Mouse (Mus musculus) ovary, adult 18-20 months (tissue): ENCODE measurements around the gene Tbcc.

Experiments used
- DNase-seq: peaks from one replicate; pipeline ENCODE4 v3.0.0; 2022; ENCODE audit warnings: low spot score, mixed read lengths

The Tbcc gene

GRCm38 (mm10) chr17:46903876-46904490 is 13.5 kb downstream of the Tbcc start:
- peak; percentile 42 for DNase-seq

- DNase-seq, result no peak
These were observed 19.7 kb downstream of the Tbcc start, which contains the start of gene Prph2 for GRCm38 (mm10) chr17:46910186-46910585. Gene Prph2 (plus strand): TSS chr17:46910459.

- no peak for DNase-seq
These were observed 21.8 kb downstream of the Tbcc start for GRCm38 (mm10) chr17:46912331-46912730.

- no peak for DNase-seq
These were observed 24.6 kb downstream of the Tbcc start for GRCm38 (mm10) chr17:46915129-46915528.

GRCm38 (mm10) chr17:46918951-46919350 is 28.5 kb downstream of the Tbcc start:
- no peak for DNase-seq

GRCm38 (mm10) chr17:46920855-46921254 is 30.4 kb downstream of the Tbcc start:
- no peak for DNase-seq

GRCm38 (mm10) chr17:46926192-46926591 is 35.7 kb downstream of the Tbcc start:
- no peak for DNase-seq

GRCm38 (mm10) chr17:46926941-46927340 is 36.5 kb downstream of the Tbcc start:
- no peak for DNase-seq

- no peak for DNase-seq
These were observed 37.3 kb downstream of the Tbcc start for GRCm38 (mm10) chr17:46927781-46928180.

GRCm38 (mm10) chr17:46929277-46929676 is 38.8 kb downstream of the Tbcc start:
- DNase-seq, result no peak

- no peak for DNase-seq
These were observed 39.4 kb downstream of the Tbcc start for GRCm38 (mm10) chr17:46929897-46930296.

- DNase-seq, result no peak
These were observed 42.5 kb downstream of the Tbcc start for GRCm38 (mm10) chr17:46932961-46933360.

GRCm38 (mm10) chr17:46933557-46934348 is 43.3 kb downstream of the Tbcc start:
- no peak for DNase-seq

- DNase-seq, result no peak
These were observed 50.0 kb downstream of the Tbcc start for GRCm38 (mm10) chr17:46940461-46940860.
